Mouse (Mus musculus) splenic B cell, adult 2 months (primary cell): ENCODE data around the gene Ero1lb.

Experiments used
- DNase-seq: peaks from one replicate; pipeline ENCODE4 v3.0.0-alpha.2; 2011; ENCODE audit warnings: low read depth, low spot score
- H3K27me3 ChIP-seq: 2 replicates; pipeline ENCODE4 v1.6.1; 2012; ENCODE audit warnings: mild to moderate bottlenecking, low read length, moderate library complexity, mixed read lengths; ENCODE audit not compliant: control insufficient read depth, poor library complexity, insufficient read depth, severe bottlenecking
- H3K36me3 ChIP-seq: 2 replicates; pipeline ENCODE4 v1.6.1; 2012; ENCODE audit warnings: mild to moderate bottlenecking, low read length, moderate library complexity, mixed read lengths; ENCODE audit not compliant: control insufficient read depth, poor library complexity, insufficient read depth, severe bottlenecking

Ero1lb gene

DNA sequence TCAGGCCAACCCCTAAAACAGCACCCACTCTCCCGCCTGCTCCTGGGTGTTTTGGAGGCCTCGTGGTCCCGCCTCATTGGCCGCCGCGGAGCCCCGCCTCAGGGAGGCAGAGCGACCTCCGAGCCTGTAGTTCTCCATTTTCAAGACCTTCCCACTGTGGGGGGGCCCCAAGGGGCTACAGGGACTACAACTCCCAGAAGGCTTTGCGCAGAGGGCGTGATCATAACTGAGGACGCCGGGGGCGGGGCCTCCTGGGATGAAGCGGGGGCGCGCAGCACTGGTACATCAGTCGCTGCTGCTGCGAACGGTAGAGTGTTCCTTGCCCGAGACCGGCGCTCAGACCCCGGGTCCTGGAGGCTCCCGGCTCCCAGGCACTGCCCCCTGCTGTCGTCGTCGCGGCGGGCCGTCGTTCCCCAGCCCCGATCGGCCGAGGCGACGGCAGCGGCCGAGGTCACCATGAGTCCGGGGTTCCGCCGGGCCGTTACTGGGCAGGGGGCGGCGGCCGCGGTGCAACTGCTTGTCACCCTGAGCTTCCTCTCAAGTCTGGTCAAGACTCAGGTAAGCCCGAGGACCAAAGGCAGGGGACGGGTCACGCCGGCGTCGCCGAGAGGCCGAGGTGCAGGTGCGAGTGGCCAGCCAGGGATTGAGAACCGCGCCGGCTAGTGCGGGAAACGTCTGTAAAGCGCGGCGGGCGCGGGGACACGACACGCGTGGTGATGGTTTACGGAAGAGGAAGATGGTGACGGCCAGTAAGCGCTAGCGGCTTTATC, at the start of gene Ero1lb:
Gene Ero1lb, plus strand, starts transcription at position 254 of the 770 bp plus-strand sequence.
- H3K36me3 ChIP-seq, result no peaks in the 10 kb centered on the region
- peak; percentile 99 for DNase-seq
- H3K27me3 ChIP-seq, result no peaks in the 10 kb centered on the region

DNA sequence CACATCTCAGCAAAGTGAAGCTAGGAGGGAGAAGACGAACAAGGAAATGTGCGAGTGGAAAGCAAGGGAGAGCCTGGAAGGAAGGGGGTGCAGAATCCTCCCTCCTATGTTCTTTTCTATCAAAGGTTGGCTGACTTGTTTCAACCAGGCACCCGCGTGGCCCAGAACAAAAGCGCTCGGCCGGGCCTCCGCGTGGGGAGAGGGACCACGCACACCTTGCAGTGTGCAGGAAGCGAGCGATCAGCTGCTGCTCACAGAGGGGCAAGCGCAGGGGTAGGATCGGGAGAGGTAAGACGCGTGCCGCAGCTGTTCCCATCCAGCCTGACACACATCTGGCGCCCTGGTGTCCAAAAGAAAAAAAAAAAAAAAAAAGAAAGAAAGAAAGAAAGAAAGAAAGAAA, 46.3 kb upstream of the Ero1lb start:
- Histone ChIP-seq H3K27me3 (no peaks in the 10 kb centered on the region), H3K36me3 (no peaks in the 10 kb centered on the region; the same call in 1 of the 2 replicates)
- DNase-seq, result peak; percentile 31

DNA sequence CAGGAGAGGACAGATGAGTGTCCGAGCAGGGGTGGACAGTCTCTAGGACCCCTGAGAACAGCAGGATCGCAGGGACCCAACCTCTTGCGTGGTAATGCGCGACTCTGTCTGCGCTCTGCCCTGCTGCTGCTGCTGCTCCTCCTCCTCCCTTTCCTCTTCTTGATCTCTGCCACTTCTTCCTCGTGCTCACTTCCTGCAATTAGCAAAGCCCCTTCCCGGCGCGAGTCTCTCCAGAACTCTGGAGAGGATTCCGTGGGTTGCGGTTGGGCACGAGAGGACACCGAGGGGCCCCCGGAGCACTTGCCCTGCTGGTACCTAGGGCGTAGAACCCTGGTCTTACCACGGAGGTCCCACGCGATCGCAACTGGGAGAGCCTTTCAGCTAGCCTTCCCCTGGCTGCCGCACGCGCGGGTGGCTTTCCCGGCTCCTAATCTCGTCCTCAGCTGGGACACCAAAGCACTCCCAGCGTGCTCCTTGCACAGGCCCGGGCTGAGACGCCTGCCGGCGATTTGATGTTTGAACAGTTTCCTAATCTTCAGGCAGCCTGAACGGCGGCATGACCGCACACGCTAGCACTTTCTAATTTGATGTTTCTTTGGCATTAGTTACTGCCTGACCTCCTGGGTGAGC, 45.6 kb upstream of the Ero1lb start, which contains the start of gene Edaradd:
Gene Edaradd, minus strand, starts transcription at position 484 of the 630 bp plus-strand sequence.
- DNase-seq, result peak; percentile 69
- H3K27me3 ChIP-seq, result no peaks in the 10 kb centered on the region
- H3K36me3 ChIP-seq, result no peaks in the 10 kb centered on the region; the same call in 1 of the 2 replicates

DNA sequence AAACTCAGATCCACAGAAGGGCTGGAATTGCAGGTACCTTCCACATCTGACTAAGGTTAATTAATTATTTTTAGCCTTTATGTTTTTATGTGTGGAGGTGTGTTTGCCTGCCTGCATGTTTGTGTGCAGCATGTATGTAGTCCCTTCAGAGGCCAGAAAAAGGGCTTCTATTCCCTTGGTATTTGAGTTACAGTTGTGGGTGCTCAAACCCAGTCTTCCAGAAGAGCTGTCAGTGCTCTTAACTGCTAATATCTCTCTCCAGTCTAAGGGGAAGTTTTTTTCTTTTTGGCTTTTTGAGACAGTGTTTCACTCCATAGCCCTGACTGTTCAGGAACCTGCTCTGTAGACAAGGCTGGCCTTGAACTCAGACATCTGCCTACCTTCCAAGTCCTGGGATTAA, 43.3 kb upstream of the Ero1lb start:
- peak; percentile 58 for DNase-seq
- no peaks in the 10 kb centered on the region for H3K36me3 ChIP-seq
- no peaks in the 10 kb centered on the region for H3K27me3 ChIP-seq

DNA sequence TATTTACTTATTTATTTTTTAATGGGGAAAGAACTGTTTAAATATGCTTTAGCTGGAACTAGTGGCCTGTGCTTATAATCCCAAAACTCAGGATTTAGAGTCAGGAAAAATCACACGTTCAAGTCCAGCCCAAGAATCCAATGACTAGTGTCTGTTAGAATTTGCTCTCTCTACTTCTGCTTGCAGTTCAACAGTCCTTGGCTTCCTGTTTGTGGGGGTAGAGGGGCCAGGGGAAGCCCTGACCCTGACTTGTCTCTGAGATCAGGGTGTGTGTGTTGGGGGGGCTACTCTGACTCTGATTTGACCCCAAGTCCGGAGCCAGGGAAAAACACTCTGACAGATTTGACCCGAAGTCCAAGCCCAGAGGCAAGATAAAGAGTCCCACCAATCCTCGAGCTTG, 40.0 kb upstream of the Ero1lb start:
- DNase-seq, result peak; percentile 40
- Histone ChIP-seq H3K27me3 (no peaks in the 10 kb centered on the region), H3K36me3 (no peaks in the 10 kb centered on the region)

DNA sequence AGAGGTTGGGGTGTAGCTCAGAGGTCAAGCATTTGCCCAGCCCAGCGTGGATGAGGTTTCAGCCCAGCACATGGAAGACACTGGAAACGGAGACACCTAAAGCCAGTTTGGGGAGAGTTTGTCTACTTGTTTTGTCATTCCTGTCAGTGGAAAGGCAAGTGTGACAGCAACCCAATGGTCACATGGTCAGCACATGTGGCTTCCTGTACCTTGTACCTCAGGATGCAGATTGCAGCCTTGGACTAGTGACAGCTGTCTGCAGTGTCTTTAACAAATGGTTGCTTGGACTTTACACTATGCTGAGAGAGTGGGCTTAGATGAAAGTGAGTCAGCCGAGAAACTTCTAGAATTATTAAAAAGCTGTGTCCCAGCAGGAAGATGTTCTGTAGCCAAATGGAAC, 31.0 kb upstream of the Ero1lb start:
- no peaks in the 10 kb centered on the region for H3K27me3 ChIP-seq
- no peak for DNase-seq
- no peaks in the 10 kb centered on the region for H3K36me3 ChIP-seq

DNA sequence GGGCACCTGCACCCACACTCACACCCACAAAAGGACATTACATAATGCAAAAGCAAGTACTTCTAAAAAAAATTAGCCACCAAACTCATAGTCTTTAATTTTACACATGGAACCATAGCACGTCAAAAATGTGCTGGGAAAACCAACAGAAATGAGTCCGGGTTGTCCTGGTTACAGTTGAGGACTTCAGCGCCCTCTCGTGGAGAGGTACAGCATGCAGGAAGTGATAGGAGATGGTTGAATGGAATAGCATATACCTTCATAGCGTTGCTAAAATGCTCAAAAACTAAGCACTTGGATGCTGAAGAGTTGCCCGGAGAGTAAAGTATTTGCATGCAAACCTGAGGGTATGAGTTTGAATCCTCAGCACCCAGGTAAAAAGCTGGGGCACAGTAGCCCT, 27.7 kb upstream of the Ero1lb start:
- peak; percentile 87 for DNase-seq
- Histone ChIP-seq H3K36me3 (no peaks in the 10 kb centered on the region), H3K27me3 (no peaks in the 10 kb centered on the region)

DNA sequence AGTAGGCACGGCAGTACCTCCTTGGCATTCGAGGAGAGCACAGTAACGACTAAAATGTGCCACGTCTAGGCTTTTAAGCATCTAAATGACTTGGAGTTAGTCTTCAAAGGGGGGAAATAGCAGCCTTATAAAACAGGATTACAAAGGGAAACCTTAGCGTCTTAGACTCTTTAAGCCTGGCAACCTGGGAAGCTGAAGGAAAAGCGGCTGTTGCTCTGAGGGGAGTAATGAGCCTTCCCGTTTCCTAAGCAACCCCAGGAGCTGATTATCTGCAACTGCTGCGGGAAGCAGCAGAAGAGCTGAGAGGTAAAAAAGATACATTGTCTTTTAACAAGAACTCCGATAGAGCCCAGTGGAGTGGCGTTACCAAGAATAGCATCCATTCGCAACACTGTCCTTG, 26.0 kb upstream of the Ero1lb start:
- no peaks in the 10 kb centered on the region for H3K27me3 ChIP-seq
- DNase-seq, result no peak
- no peaks in the 10 kb centered on the region for H3K36me3 ChIP-seq

DNA sequence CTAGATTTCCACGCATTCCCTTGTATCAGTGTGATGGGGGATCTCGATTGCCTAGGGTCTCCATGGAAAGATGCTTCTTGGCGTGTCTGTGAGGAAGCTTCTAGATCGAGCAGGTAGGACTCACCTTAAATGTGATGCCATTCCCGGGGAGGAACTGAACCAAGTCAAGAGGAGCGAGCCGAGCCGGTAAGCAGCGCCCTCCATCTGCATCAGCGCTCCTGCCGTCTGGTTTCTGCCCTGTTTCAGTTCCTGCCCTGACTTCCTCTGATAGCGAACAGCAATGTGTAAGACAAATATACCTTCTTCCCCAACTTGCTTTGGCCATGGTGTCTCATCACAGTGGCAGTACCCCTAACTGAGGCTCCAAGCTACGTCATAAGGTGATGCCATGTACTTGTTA, 25.6 kb upstream of the Ero1lb start:
- peak; percentile 85 for DNase-seq
- Histone ChIP-seq H3K27me3 (no peaks in the 10 kb centered on the region), H3K36me3 (no peaks in the 10 kb centered on the region)

DNA sequence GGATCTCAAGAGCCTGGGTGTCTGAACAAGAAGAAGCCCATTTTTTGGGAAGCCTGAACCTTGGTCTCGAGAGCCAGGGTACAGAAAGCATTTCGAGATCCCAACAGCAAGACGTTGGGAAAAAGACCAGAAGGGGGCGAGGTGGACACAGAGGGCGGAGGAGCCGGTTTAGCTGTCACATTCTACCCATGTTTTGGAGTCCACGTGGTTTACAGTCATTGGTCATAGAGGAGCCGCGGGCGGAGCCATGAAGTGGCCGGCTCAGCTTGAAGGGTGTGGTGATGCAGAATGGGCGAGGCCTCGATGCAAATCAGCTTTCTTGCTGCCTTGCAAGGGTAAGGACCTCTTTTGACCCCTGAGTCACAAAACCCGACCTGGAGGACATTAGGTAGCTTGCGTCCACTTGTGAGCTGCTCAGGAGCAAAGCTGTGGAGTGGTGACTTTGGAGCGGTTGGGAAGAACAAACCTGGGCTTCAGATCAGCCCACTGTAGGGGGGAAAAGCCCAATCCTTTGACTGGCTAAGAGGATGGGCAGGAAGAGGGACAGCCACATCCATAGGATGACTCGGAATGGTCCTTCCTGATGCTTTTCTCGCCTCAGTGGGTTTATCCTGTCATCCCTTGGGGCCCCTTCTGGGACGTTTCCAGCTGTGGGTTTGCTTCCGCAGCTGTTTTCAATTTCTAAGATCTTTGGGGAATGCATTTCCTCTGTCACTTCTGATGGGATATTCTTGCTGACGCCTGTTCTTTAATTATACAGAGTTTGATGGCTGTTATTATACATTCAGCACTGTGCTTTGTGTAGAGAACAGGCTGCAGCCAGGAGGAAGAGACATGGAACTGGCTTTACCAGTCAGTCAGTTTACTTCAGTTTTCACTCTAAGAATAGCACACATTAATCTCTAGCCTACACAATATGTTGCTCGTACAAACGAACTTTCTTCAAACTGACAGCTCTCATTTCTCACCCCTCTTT, 23.4 kb upstream of the Ero1lb start:
- H3K27me3 ChIP-seq, result no peaks in the 10 kb centered on the region
- DNase-seq, result peak; percentile 82
- H3K36me3 ChIP-seq, result no peaks in the 10 kb centered on the region

DNA sequence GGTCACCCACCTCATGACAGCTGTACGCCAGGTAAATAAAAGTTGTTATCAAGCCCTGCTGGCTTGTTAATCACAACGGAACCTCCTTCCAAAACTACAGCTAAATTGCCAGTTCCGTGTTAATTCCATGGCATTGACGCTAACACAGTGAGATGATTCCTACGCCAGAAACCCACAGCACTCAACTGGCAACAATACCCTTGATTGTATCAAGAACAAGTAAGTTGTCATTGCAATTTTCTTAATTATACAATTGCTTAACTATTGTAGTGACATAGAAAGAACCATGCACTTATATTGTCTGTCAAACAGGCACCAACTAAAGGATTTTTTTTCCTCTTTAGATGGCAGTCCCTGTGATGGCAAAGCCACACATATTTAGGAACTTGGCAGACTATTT, 22.4 kb upstream of the Ero1lb start:
- Histone ChIP-seq H3K36me3 (no peaks in the 10 kb centered on the region), H3K27me3 (no peaks in the 10 kb centered on the region)
- DNase-seq, result no peak

DNA sequence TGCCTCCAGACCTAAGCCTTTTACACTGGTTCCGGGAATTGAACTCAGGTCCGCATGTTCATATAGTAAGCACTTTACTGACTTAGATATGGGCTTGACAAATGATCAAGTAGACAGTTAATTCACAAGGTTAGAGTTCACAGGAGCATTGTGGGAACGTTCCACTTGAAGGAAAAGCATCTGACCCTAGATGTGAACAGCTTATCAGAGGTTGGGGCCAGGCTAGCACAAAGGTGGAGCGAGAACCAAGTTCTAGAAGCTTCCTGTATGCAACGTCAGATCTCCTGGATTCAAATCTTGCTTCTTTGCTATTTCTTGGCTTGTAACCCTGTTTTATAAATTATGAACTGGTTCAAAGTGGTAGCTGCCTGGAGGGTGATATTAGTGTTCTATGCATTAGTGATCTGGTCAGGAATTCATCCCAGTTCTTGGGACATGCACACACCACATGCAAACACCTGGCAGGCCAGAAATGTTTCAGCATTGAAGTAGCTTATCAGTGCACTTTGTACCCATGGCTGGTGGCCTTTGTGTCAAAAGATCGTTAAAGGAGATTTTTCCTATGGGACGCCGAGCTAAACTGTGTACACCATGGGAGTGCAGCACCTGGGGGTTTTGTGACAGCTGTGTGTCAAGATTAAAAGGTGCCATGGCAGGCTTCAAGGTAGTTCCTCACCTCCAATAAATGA, 21.6 kb upstream of the Ero1lb start:
- no peaks in the 10 kb centered on the region for H3K36me3 ChIP-seq
- DNase-seq, result no peak
- H3K27me3 ChIP-seq, result no peaks in the 10 kb centered on the region

DNA sequence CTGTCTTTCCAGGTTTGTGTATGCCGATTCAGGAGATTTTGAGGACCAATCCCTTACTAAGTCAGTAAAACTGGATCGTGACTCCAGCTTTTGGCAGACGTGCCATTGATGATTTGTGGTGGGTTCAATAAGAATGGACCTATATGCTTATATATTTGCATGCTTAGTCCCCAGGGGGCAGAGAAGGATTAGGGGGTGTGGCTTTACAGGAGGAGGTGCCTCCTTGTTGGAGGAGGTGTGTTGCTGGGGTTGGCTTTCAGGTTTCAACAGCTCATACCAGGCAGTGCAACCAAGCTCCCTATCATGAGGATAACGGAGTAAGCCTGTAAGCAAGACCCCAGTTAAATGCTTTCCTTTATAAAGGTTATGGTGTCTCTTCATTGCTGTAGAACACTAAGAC, 11.5 kb upstream of the Ero1lb start:
- H3K27me3 ChIP-seq, result no peaks in the 10 kb centered on the region
- peak; percentile 68 for DNase-seq
- no peaks in the 10 kb centered on the region for H3K36me3 ChIP-seq

DNA sequence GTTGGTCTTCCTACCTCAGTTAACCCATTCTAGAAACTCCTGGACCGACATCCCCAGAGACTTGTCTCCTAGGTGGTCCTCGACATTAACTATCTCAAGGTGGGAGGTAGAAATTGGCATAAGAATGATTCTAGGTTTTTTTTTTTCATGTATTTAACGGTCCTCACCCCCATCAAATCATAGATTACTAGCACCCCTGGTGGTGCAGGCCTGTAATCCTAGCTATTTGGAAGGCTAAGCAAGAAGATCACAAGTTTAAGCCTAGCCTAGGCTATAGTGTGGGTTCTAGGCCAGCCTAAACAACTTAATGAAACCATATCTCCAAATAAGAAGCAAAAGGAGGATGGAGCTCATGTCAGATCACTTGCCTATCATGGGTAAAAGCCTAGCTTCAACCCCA, 6.6 kb upstream of the Ero1lb start:
- Histone ChIP-seq H3K36me3 (no peaks in the 10 kb centered on the region), H3K27me3 (no peaks in the 10 kb centered on the region)
- DNase-seq, result peak; percentile 51
